Mouse (Mus musculus) stomach, postnatal 0 days (tissue): ENCODE measurements around the gene Uba52. TPM values are rescaled to one million over a fixed set of nuclear protein-coding genes. Genes with fewer than 3 reads are reported as not detected.

Experiments
- ATAC-seq: fragments of 200-750 bp; cut with Nextera tagmentation; 2 replicates; pipeline ENCODE4 v1.8.0; 2017; ENCODE audit not compliant: low FRiP score, low TSS enrichment
- DNase-seq: peaks from one replicate; pipeline ENCODE4 v3.0.0-alpha.2; 2016; ENCODE audit warnings: low spot score
- H3K27ac ChIP-seq: fragments of 300-500 bp; sonication (generic); replicated peaks from 2 replicates; pipeline ENCODE4 v1.5.1; 2014; ENCODE audit warnings: mild to moderate bottlenecking, control low read depth
- H3K27me3 ChIP-seq: fragments of 300-500 bp; sonication (generic); 2 replicates; pipeline ENCODE4 v1.6.1; 2014; ENCODE audit warnings: low read length; ENCODE audit not compliant: control insufficient read depth, insufficient read depth
- H3K36me3 ChIP-seq: fragments of 300-500 bp; sonication (generic); 2 replicates; pipeline ENCODE4 v1.6.1; 2014; ENCODE audit warnings: low read length, mixed read lengths; ENCODE audit not compliant: control insufficient read depth, insufficient read depth
- H3K4me1 ChIP-seq: fragments of 300-500 bp; sonication (generic); replicated peaks from 2 replicates; pipeline ENCODE4 v1.6.1; 2014; ENCODE audit warnings: antibody characterized with exemption; ENCODE audit not compliant: control insufficient read depth, insufficient read depth
- H3K4me2 ChIP-seq: fragments of 300-500 bp; sonication (generic); replicated peaks from 2 replicates; pipeline ENCODE4 v1.6.1; 2014; ENCODE audit warnings: low read depth, mild to moderate bottlenecking, control low read depth, moderate library complexity
- H3K4me3 ChIP-seq: fragments of 300-500 bp; sonication (generic); 2 replicates; pipeline ENCODE4 v1.5.1; 2014; ENCODE audit warnings: low read depth, low read length, control low read depth
- H3K9ac ChIP-seq: fragments of 300-500 bp; sonication (generic); 2 replicates; pipeline ENCODE4 v1.6.1; 2014; ENCODE audit warnings: mild to moderate bottlenecking, low read length, control low read depth, mixed read lengths
- H3K9me3 ChIP-seq: fragments of 300-500 bp; sonication (generic); 2 replicates; pipeline ENCODE4 v1.6.1; 2016; ENCODE audit warnings: low read length; ENCODE audit not compliant: control insufficient read depth
- CTCF ChIP-seq: IDR thresholded peaks from 2 replicates; pipeline ENCODE4 v1.5.1; 2016; ENCODE audit warnings: antibody characterized with exemption, low read depth, mild to moderate bottlenecking, moderate library complexity
- EP300 ChIP-seq: optimal IDR thresholded peaks from 2 replicates; pipeline ENCODE3; 2016; ENCODE audit warnings: antibody characterized with exemption
- WGBS: fragments of 180-500 bp; shearing (Covaris S2); extraction: QIAGEN DNeasy Blood & Tissue Kit; methylation state at CpG from one replicate; pipeline ENCODE4 v1.1.7; 2014; 5-methylcytosine and 5-hydroxymethylcytosine counted together
- polyA plus RNA-seq: library from polyadenylated mRNA; unstranded; fragments of >200 nt; fragmentation: Nextera tagmentation; extraction: Ambion mirVana; gene quantifications from 2 replicates; pipeline ENCODE4 v1.2.1, GENCODE M21; 2015

Gene Uba52
- polyA plus RNA-seq, 1 experiment from 2014 or later = 966 TPM

- peaks cover 43% of the 10 kb centered on the region for H3K27me3 ChIP-seq
- 6% methylated on average over 27 of the region's 28 CpGs for WGBS
- no peak overlapping the region for H3K4me2 ChIP-seq
- H3K9ac ChIP-seq = no peak overlapping the region
- TF ChIP-seq EP300 (no peak), CTCF (no peak)
- no peaks in the 10 kb centered on the region for H3K36me3 ChIP-seq
- H3K9me3 ChIP-seq = no peaks in the 10 kb centered on the region
- no peak overlapping the region for H3K4me3 ChIP-seq
- no peaks in the 10 kb centered on the region for H3K4me1 ChIP-seq
- DNase-seq (no peak), ATAC-seq (no peak)
- no peak overlapping the region for H3K27ac ChIP-seq
These were observed 16.1 kb downstream of the Uba52 start for GRCm38 (mm10) chr8:70494416-70494945.

- peak overlapping the region; percentile 45; the same call in 1 of the 2 replicates for H3K9ac ChIP-seq
- no peak overlapping the region for H3K27ac ChIP-seq
- WGBS = under 1% methylated on average over 46 of the region's 47 CpGs
These were observed 16.7 kb downstream of the Uba52 start for GRCm38 (mm10) chr8:70493692-70494415.

GRCm38 (mm10) chr8:70492664-70493640, 17.6 kb downstream of the Uba52 start, which contains the start of gene Crlf1:
TSS of gene Crlf1 (plus strand) at chr8:70493158.
- H3K4me2 ChIP-seq = peak within 1 kb of the TSS; percentile 75
- H3K27me3 ChIP-seq = peaks cover 52% of the 10 kb centered on the region
- H3K4me1 ChIP-seq = 0 out of 2 replicates have a peak, but pooled peaks cover 4% of the 10 kb centered on the region
- ATAC-seq (no peak; the same call in 1 of the 2 replicates), DNase-seq (no peak)
- H3K9ac ChIP-seq = peak within 1 kb of the TSS; percentile 45
- peak within 1 kb of the TSS; percentile 43 for H3K4me3 ChIP-seq
- no peak for TF ChIP-seq EP300
- no peak for TF ChIP-seq CTCF
- no peak within 1 kb of the TSS for H3K27ac ChIP-seq
- no peaks in the 10 kb centered on the region for H3K36me3 ChIP-seq
- H3K9me3 ChIP-seq = no peaks in the 10 kb centered on the region
- WGBS = under 1% methylated on average over 49 of the region's 93 CpGs

More at GRCm38 (mm10) chr8:70493692-70494415, 16.7 kb downstream of the Uba52 start:
- peaks cover 46% of the 10 kb centered on the region for H3K27me3 ChIP-seq
- H3K4me3 ChIP-seq = peak overlapping the region; percentile 43
- H3K9me3 ChIP-seq = no peaks in the 10 kb centered on the region
- DNase-seq = no peak
- ATAC-seq = no peak
- H3K36me3 ChIP-seq = no peaks in the 10 kb centered on the region
- H3K4me2 ChIP-seq = peak overlapping the region; percentile 75
- 0 out of 2 replicates have a peak, but pooled peaks cover 2% of the 10 kb centered on the region for H3K4me1 ChIP-seq
- TF ChIP-seq CTCF (no peak), EP300 (no peak)

- Histone ChIP-seq H3K4me1 (0 out of 2 replicates have a peak, but pooled peaks cover 4% of the 10 kb centered on the region), H3K36me3 (no peaks in the 10 kb centered on the region), H3K4me2 (no peak overlapping the region), H3K9me3 (no peaks in the 10 kb centered on the region), H3K9ac (no peak overlapping the region), H3K27ac (no peak overlapping the region), H3K27me3 (peaks cover 56% of the 10 kb centered on the region), H3K4me3 (no peak overlapping the region)
- 17% methylated on average over 20 of the region's 20 CpGs for WGBS
- no peak for DNase-seq
- ATAC-seq = no peak
- TF ChIP-seq EP300 (no peak), CTCF (no peak)
These were observed 19.6 kb downstream of the Uba52 start for GRCm38 (mm10) chr8:70490880-70491495.

- no peak overlapping the region for H3K4me3 ChIP-seq
- no peaks in the 10 kb centered on the region for H3K9me3 ChIP-seq
- H3K4me1 ChIP-seq = 0 out of 2 replicates have a peak, but pooled peaks cover 4% of the 10 kb centered on the region
- DNase-seq = no peak
- H3K36me3 ChIP-seq = no peaks in the 10 kb centered on the region
- ATAC-seq = no peak
- peaks cover 51% of the 10 kb centered on the region for H3K27me3 ChIP-seq
- H3K27ac ChIP-seq = no peak overlapping the region
- no peak overlapping the region for H3K9ac ChIP-seq
- H3K4me2 ChIP-seq = peak overlapping the region; percentile 55; the same call in 1 of the 2 replicates
- 31% methylated on average over 10 of the region's 10 CpGs for WGBS
- TF ChIP-seq CTCF = no peak
- TF ChIP-seq EP300 = no peak
These were observed 20.3 kb downstream of the Uba52 start for GRCm38 (mm10) chr8:70490061-70490879.
